Mouse (Mus musculus): ENCODE measurements at regions not wholly inside any gene's neighbourhood (a gene's known extent, or its start where the extent isn't known, plus 50 kb on each side); places are given as distances from the start of the nearest gene placed in this dataset.
"Not testable (repeated sequence)": the region's sequence is repeated elsewhere in the genome, so short reads cannot be mapped to it uniquely, and the experiment has no call there.

DNA sequence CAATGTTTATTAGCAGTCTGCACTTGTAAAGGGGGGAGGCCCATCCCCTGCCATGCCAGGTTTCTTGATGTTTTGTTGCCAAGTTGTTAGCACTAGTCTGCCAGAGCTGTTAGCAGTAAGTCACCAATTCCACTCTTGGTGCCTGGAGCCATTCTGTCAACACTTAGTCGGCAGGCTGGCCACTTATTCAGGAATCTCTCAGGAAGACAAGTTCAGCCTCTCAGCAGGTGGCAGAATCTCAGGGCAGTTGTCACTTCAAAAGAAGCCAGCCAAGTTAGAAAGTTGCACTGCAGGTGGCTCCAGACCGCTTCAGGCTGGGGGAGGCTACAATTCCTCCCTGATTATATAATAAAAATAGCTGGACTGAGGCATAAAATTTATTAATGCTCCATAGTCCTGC is 424.2 kb downstream of the Cdh10 start:
- not testable (repeated sequence) for ATAC-seq (replicated peaks; ENCODE audit: low FRiP score, low read depth); H3K4me2 ChIP-seq (ENCODE audit: low read length); H3K4me3 ChIP-seq (replicated peaks; ENCODE audit: low read depth, low read length); H3K4me1 ChIP-seq (replicated peaks; ENCODE audit: insufficient read depth, low read length); H3K27me3 ChIP-seq (ENCODE audit: insufficient read depth, low read length); H3K9ac ChIP-seq (ENCODE audit: low read depth, low read length); DNase-seq (ENCODE audit: low spot score); H3K27ac ChIP-seq; H3K9me3 ChIP-seq (replicated peaks; ENCODE audit: low read length); H3K36me3 ChIP-seq (ENCODE audit: insufficient read depth, low read length)
- WGBS = 53% methylated on average over 2 of the region's 2 CpGs

DNA sequence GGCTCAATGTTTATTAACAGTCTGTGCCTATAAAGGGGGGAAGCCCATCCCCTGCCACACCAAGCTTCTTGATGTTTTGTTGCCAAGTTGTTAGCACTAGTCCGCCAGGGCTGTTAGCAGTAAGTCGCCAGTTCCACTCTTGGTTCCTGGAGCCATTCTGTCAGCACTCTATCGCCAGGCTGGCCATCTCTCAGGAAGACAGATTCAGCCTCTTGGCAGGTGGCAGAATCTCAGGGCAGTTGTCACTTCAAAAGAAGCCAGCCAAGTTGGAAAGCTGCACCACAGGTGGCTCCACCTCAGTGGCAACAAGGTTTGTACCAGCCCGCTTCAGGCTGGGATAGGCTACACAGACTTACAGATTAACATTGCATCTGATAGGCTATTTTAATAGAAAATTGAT is 428.7 kb downstream of the Cdh10 start:
- H3K27ac ChIP-seq = no peak overlapping the region
- no peak overlapping the region for H3K4me2 ChIP-seq (ENCODE audit: low read length)
- 71% methylated on average over 4 of the region's 4 CpGs for WGBS
- no peaks in the 10 kb centered on the region for H3K36me3 ChIP-seq (ENCODE audit: insufficient read depth, low read length)
- no peaks in the 10 kb centered on the region for H3K9me3 ChIP-seq (replicated peaks; ENCODE audit: low read length)
- no peak for TF ChIP-seq CTCF (IDR thresholded peaks at IDR 0.05; ENCODE audit: low read depth)
- ATAC-seq (replicated peaks; ENCODE audit: low FRiP score, low read depth) (no peak), DNase-seq (ENCODE audit: low spot score) (no peak)
- no peaks in the 10 kb centered on the region for H3K27me3 ChIP-seq (ENCODE audit: insufficient read depth, low read length)
- no peaks in the 10 kb centered on the region for H3K4me1 ChIP-seq (replicated peaks; ENCODE audit: insufficient read depth, low read length)
- no peak overlapping the region for H3K4me3 ChIP-seq (replicated peaks; ENCODE audit: low read depth, low read length)
- H3K9ac ChIP-seq (ENCODE audit: low read depth, low read length) = no peak overlapping the region

DNA sequence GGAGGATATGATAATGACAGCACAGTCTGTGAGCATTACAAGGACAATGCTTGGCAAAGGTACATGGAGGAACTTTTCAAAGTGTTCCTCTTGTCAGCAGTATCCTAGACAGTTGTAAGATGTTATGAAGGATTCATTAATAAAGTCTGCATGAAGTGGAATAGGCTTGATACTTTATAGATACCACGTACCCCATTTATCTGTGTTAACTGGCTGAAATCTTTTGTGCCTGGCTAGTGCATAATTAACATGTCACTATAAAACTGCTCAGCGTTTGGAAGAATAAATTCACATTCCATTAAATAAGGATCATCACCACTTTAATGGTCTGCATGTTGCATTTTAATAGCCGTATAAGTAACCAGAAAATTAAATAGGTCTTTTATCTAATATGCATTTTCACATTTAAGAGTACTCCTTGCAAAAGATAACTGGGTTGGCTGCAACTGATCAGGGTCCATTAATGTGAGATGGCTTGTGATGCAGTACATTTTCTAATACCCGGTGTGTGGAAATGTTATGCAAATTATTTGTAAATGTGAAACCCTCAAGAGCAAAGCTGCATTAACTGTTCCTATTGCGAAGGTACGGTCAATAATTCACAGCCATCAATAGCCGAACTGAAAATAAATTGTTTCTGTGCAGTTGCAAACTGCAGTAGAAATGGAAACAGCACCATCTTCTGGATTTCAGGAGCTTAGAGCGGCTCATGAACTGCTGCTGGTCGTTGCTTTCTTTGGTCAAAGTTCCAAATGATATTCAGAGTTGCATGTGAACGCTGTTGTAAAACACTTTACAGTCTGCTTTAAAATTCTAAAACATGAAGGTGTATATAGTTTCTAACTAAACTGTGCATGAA is 457.4 kb downstream of the Cdh10 start:
- Histone ChIP-seq H3K4me1 (replicated peaks; ENCODE audit: insufficient read depth, low read length) (no peaks in the 10 kb centered on the region), H3K9ac (ENCODE audit: low read depth, low read length) (no peak overlapping the region), H3K27me3 (ENCODE audit: insufficient read depth, low read length) (no peaks in the 10 kb centered on the region), H3K36me3 (ENCODE audit: insufficient read depth, low read length) (no peaks in the 10 kb centered on the region), H3K4me3 (replicated peaks; ENCODE audit: low read depth, low read length) (no peak overlapping the region), H3K27ac (no peak overlapping the region), H3K9me3 (replicated peaks; ENCODE audit: low read length) (no peaks in the 10 kb centered on the region), H3K4me2 (ENCODE audit: low read length) (no peak overlapping the region)
- TF ChIP-seq CTCF (IDR thresholded peaks at IDR 0.05; ENCODE audit: low read depth) = peak; percentile 55; the same call in 1 of the 2 replicates
- 48% methylated on average over 10 of the region's 10 CpGs for whole genome bisulfite sequencing
- DNase-seq (ENCODE audit: low spot score) (peak; percentile 45), ATAC-seq (replicated peaks; ENCODE audit: low FRiP score, low read depth) (no peak)

DNA sequence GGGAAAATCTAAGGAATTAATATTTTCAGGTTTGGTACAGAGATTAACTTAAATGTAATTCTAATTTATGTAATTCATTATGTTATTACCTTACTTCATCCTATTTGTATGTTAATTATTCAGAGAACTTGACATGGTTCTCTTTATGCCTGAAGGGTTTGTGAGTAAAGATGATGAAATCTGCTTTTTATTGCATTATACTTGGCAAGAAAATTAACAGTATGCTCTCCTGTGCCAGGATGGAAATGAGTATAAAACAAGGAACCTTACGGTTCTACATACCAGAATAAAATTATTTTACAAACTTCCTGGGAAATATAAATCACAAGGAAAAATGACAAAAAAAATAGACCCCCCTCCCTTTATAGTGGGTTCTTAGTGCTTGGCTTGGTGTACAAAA is 497.6 kb downstream of the Cdh10 start:
- ATAC-seq (replicated peaks; ENCODE audit: low FRiP score, low read depth) (no peak), DNase-seq (ENCODE audit: low spot score) (no peak)
- no peaks in the 10 kb centered on the region for H3K4me1 ChIP-seq (replicated peaks; ENCODE audit: insufficient read depth, low read length)
- H3K27me3 ChIP-seq (ENCODE audit: insufficient read depth, low read length) = no peaks in the 10 kb centered on the region
- H3K27ac ChIP-seq = no peak overlapping the region
- WGBS = 65% methylated on average over 1 of the region's 1 CpGs
- no peak overlapping the region for H3K4me3 ChIP-seq (replicated peaks; ENCODE audit: low read depth, low read length)
- H3K4me2 ChIP-seq (ENCODE audit: low read length) = no peak overlapping the region
- no peak for TF ChIP-seq CTCF (IDR thresholded peaks at IDR 0.05; ENCODE audit: low read depth)
- no peaks in the 10 kb centered on the region for H3K36me3 ChIP-seq (ENCODE audit: insufficient read depth, low read length)
- no peaks in the 10 kb centered on the region for H3K9me3 ChIP-seq (replicated peaks; ENCODE audit: low read length)
- no peak overlapping the region for H3K9ac ChIP-seq (ENCODE audit: low read depth, low read length)

DNA sequence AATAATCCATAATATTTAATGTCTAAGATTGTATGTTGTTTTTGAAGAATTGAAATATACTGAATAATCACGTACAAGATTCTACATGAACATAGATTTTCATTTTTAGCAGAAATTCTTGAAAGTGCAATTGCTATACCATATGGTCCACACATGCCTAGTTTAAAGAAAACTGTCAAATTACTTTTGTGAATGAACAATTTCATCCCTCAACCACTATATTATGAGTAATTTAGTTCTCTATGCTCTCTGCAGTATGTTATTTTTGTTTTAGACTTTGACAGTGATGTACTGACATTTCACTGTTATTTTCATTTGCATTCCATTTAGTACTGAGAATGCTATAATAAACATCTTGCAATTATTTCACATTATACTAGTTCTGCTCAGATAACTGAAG is 537.6 kb downstream of the Cdh10 start:
- Histone ChIP-seq H3K27me3 (ENCODE audit: insufficient read depth, low read length) (no peaks in the 10 kb centered on the region), H3K36me3 (ENCODE audit: insufficient read depth, low read length) (no peaks in the 10 kb centered on the region), H3K4me1 (replicated peaks; ENCODE audit: insufficient read depth, low read length) (no peaks in the 10 kb centered on the region), H3K9me3 (replicated peaks; ENCODE audit: low read length) (no peaks in the 10 kb centered on the region), H3K4me2 (ENCODE audit: low read length) (no peak overlapping the region), H3K9ac (ENCODE audit: low read depth, low read length) (no peak overlapping the region), H3K27ac (no peak overlapping the region), H3K4me3 (replicated peaks; ENCODE audit: low read depth, low read length) (no peak overlapping the region)
- peak; percentile 9 for DNase-seq (ENCODE audit: low spot score)
- 66% methylated on average over 1 of the region's 1 CpGs for WGBS
- ATAC-seq (replicated peaks; ENCODE audit: low FRiP score, low read depth) = no peak
- TF ChIP-seq CTCF (IDR thresholded peaks at IDR 0.05; ENCODE audit: low read depth) = no peak

DNA sequence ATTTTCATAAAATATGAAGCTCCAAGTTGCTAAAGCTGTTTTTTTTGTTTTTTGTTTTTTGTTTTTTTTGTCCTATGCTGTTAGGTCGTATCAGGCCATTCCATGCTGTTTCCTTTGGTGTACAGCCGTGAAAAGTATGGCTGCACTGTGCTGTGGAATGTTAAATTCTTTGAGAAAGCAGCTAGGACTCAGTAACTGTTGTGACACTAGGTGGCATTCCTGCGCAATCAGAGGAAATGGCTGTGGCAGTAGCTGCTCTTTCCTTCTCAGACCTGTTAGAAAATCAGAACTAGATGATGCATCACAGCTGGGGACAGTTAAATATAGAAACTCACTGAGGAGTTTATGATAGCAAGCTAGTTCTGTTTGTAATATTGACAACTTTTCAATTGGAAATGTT is 541.9 kb downstream of the Cdh10 start:
- no peaks in the 10 kb centered on the region for H3K36me3 ChIP-seq (ENCODE audit: insufficient read depth, low read length)
- H3K9me3 ChIP-seq (replicated peaks; ENCODE audit: low read length) = no peaks in the 10 kb centered on the region
- TF ChIP-seq CTCF (IDR thresholded peaks at IDR 0.05; ENCODE audit: low read depth) = peak; percentile 50; the same call in 1 of the 2 replicates
- no peak overlapping the region for H3K27ac ChIP-seq
- H3K9ac ChIP-seq (ENCODE audit: low read depth, low read length) = no peak overlapping the region
- H3K4me2 ChIP-seq (ENCODE audit: low read length) = no peak overlapping the region
- no peaks in the 10 kb centered on the region for H3K4me1 ChIP-seq (replicated peaks; ENCODE audit: insufficient read depth, low read length)
- DNase-seq (ENCODE audit: low spot score) (peak; percentile 44), ATAC-seq (replicated peaks; ENCODE audit: low FRiP score, low read depth) (no peak)
- H3K4me3 ChIP-seq (replicated peaks; ENCODE audit: low read depth, low read length) = no peak overlapping the region
- H3K27me3 ChIP-seq (ENCODE audit: insufficient read depth, low read length) = no peaks in the 10 kb centered on the region
- 30% methylated on average over 3 of the region's 3 CpGs for WGBS

DNA sequence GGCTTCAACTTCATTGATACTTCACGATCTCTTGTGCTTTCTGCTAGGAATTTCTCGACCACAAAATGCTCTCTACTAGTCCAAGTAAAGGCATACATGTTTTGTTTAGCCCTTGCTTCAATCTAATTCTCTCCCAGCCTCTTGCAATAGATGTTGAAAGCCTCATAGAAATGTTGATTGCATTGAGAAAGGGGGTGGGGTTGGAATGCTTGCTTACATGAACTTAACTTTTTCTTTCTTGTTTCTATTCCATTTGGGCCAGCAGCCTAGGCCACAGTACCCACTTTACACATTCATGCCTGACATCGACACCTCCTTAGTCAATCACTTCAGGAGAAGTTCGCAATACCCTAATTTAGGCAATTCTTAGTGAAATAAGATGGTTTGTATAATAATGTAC is 571.2 kb downstream of the Cdh10 start:
- Histone ChIP-seq H3K36me3 (ENCODE audit: insufficient read depth, low read length) (no peaks in the 10 kb centered on the region), H3K4me3 (replicated peaks; ENCODE audit: low read depth, low read length) (no peak overlapping the region), H3K9ac (ENCODE audit: low read depth, low read length) (no peak overlapping the region), H3K27ac (no peak overlapping the region), H3K4me2 (ENCODE audit: low read length) (no peak overlapping the region), H3K9me3 (replicated peaks; ENCODE audit: low read length) (no peaks in the 10 kb centered on the region), H3K4me1 (replicated peaks; ENCODE audit: insufficient read depth, low read length) (no peaks in the 10 kb centered on the region), H3K27me3 (ENCODE audit: insufficient read depth, low read length) (no peaks in the 10 kb centered on the region)
- ATAC-seq (replicated peaks; ENCODE audit: low FRiP score, low read depth) (no peak), DNase-seq (ENCODE audit: low spot score) (no peak)
- no peak for TF ChIP-seq CTCF (IDR thresholded peaks at IDR 0.05; ENCODE audit: low read depth)
- whole genome bisulfite sequencing = 84% methylated on average over 4 of the region's 4 CpGs

Data from kidney, postnatal 0 days (tissue).